Mouse (Mus musculus): ENCODE measurements around the gene Rimbp2. TPM values are rescaled to one million over a fixed set of nuclear protein-coding genes. Genes with fewer than 3 reads are reported as not detected.

The Rimbp2 gene
- total RNA-seq, 4 experiments from 2014 or later, result 5.3 to 12.5 (median 9.7) TPM

GRCm38 (mm10) chr5:128932776-128933175 lies 20.5 kb downstream of the Rimbp2 start:
- no peak for DNase-seq

- no peak for DNase-seq
Measured at GRCm38 (mm10) chr5:128925073-128925472, 28.2 kb downstream of the Rimbp2 start.

DNA sequence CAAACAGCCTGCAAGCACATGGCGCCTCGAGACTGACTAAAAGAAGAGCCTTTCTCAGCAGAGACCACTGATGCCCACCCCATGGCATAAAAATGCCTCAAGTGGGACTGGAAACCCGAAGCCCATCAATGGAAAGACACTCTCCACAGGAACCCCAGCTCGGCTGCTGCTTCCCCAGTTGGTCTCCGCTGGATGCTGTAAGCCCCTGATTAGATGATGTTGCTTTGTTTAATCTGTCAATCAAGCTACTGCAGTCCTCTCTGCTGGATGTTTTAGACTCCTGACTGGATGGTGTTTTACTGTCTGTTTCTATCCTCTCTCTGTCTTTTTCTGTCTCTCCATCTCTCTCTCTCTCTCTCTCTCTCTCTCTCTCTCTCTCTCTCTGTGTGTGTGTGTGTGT lies 33.2 kb downstream of the Rimbp2 start:
- DNase-seq, result no peak

DNA sequence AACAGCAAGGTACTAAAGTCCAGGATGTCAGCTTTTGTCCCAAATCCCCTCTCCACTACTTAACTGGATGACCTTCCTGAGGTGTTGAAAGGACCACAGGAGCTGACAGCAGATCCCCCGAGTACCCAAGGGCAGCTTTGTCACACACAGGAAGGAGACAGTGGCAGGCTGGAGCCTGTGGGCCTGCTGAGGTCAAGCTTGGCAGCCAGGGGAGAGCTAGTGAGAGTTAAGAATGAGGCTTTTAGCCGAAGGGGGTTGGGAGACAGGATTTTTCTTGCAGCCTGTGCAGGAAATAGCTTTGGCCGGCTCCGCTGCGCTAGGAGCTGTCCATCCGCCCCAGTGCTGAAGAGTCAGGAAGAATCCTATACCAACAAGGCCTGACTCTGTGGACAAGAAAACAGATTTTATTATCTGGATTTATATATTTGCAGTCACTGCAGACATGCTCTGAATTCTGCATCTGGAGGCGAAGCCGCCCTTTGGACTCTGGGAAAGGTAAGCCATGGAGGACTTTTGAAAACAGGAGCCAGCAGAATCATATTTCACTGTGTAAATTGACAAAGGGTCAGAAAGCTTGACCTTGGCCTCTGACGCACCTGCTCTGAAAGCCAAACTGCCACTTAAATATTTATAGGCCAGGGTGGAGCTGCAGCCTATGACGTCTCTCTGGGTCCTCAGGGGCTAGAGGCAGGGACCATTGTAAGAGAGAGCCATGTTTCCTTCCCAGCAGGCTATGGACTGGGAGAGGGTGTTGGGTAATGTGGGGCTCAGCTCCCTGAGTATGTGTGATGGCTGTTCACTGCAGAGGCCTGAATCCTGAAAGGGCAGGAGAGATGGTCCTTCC lies 35.9 kb downstream of the Rimbp2 start:
- peak; percentile 18 for DNase-seq

- DNase-seq, result no peak
Measured at GRCm38 (mm10) chr5:128913820-128914219, 39.5 kb downstream of the Rimbp2 start.

DNA sequence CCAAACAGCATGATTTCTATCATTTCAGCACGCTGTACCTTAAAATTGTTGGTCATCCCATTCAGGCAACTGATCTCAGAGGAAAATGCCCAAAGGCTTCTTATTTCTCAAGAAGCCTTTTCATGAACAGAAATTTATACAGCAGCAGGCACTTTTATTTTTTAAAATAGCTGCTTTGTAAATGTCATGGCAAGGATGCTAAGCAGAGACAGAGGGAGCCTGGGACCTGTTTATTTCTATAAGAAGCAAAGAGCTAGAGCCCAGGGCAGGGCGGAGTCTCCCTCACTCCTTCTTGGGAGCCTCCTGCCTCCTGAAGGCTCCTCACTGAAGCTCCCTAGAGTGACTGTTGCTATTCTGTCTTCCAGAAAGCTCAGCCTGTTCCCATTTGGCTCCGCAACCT lies 40.9 kb downstream of the Rimbp2 start:
- no peak for DNase-seq

GRCm38 (mm10) chr5:128911593-128911992 lies 41.7 kb downstream of the Rimbp2 start:
- DNase-seq, result no peak

GRCm38 (mm10) chr5:128904113-128904512 lies 49.2 kb downstream of the Rimbp2 start:
- peak; percentile 8 for DNase-seq

DNA sequence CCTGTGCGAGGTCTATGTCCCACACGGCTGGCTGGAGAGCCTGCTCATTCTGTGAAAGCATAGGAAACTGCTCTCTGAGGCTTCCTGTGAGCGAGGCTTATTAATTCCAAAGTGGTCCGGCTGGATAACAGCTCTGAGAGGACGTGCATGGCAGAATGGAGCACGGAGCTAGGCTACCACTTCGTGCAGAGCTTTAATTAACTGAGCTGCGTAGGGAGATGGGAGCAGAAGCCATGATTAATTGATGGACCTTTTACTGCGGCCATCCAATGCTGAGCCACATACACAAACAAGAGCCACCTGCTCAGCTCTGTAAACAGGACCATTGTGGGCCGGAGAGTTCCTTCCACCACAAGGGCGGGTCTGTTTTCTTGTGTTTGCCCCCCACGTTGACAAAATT lies 50.2 kb downstream of the Rimbp2 start:
- DNase-seq, result no peak

- DNase-seq, result no peak
Measured at GRCm38 (mm10) chr5:128899971-128900370, 53.3 kb downstream of the Rimbp2 start.

DNA sequence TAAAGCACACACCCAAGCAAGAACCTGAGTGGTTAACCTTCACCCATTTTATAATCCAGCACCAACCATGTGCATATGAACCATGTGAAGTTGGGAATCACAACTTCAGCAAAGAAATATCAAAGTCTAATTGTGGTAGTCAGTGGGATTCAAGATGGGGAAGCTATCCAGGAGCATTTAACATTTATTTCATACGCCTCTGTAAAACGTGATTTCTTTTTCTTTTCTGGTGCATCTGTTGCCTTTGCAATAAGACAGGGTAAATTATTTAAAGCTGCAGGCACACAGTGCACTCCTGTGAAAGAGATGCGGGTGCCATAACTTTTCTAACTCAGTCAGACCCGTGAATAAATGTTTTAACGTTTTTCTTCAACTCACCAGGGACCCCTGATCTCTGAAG lies 58.4 kb downstream of the Rimbp2 start:
- no peak for DNase-seq

GRCm38 (mm10) chr5:128887546-128887945 lies 65.7 kb downstream of the Rimbp2 start:
- no peak for DNase-seq

GRCm38 (mm10) chr5:128884320-128884719 lies 69.0 kb downstream of the Rimbp2 start:
- DNase-seq, result no peak

- no peak for DNase-seq
Measured at GRCm38 (mm10) chr5:128879092-128879491, 74.2 kb downstream of the Rimbp2 start.

DNA sequence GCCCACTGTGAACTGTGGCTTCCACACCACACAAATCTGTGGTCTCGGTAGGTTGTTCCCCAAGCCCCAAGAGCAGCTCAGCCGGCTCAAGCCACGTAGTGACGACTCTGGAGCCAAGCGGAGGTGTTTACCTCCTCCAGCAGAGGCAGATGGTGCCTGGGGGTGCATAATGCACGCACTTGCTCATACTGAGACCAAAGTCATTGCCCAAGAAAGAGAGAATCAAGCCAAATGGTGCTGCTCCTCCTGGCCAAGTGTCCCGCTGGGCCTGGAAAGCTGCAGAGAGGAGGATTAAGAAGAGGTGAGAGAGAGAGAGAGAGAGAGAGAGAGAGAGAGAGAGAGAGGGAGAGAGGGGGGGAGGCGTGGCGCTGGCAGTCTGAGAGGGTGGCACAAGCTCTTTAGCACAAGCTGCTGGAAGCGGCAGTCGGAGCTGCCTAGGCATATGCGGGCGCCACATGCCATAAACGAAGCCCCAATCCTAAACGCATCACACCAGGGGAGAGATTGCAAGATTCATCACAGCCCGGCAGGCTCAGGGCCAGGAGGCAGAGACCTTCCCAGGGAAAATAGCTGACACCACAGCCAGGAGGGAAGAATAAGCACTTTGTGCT lies 75.8 kb downstream of the Rimbp2 start:
- no peak for DNase-seq

GRCm38 (mm10) chr5:128871706-128872105 lies 81.6 kb downstream of the Rimbp2 start:
- DNase-seq, result no peak

DNA sequence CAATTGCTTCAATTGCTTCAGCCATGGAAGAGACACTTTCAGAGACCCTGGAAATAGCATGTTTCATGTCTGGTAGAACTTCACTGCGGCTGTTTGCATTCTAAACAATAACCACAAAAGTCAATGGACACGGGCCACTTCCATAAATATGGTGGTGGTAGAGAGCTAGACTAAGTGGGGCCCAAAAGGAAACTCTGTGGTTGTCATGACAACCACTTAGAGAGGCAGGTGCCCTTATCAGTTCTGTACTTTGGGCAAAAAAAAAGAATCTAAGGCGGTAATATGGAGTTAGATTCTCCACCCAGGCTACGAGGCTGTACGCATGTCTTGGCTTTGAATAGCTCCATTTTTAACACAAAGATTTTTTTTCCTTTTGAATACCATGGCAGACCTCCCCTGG lies 86.5 kb downstream of the Rimbp2 start:
- DNase-seq, result no peak

- DNase-seq, result no peak
Measured at GRCm38 (mm10) chr5:128866291-128866690, 87.0 kb downstream of the Rimbp2 start.

DNA sequence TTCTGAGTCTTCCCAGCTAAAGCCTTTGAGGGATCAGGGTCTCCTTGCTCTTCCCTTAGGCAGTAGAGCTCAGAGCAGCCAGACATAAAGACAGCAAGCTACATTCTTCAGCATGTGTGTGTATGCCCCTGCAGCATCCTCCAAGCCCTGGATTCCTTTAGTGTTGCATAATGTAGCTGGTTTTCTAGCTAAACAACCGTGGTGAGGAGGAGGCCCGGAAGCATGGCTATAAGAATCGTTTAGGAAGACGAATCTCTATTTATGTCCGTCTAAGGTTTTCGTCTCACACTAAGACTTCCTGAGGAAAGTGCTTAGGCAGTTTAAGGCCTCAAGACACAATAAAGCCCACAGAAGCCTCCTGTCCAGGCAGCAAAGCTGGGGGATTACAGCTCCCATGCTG lies 89.8 kb downstream of the Rimbp2 start:
- no peak for DNase-seq

DNA sequence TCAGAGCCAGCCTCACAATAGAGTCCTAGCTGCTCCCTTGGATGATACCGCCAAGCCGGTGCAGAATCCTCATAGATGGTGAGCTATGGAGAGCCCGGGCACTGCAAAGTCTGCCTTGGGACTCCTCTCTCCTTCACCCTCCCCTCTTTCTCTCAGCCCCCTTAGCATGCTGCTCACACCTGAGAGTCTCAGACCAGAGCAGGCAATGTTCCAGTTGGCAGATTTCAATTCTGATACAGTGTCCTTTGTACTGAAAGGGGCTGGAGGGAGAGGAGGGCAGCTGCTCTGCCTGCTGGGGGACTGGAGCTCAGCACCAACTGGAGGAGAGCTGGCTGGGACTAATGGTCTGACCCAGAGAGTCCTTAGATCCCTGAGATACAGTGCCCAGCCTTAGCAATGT lies 92.4 kb downstream of the Rimbp2 start:
- no peak for DNase-seq

DNA sequence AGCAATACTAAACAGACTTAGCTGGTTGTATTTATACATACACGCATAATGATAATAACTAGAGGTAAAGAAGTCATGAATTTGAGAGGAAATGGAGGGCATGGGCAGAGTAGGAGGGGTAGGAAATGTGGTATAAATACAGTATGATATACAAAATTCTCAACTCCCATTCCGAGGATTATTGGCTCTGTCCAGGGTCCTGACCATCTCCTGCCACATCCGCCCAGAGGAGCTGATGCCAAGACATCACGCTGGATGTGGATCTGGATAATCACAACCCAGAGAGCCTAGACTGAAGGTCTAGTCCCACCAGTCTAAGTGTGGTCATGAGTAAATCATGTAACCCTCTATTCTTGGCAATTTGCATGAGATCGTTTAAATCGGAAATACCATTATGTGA lies 100.5 kb downstream of the Rimbp2 start:
- no peak for DNase-seq

DNA sequence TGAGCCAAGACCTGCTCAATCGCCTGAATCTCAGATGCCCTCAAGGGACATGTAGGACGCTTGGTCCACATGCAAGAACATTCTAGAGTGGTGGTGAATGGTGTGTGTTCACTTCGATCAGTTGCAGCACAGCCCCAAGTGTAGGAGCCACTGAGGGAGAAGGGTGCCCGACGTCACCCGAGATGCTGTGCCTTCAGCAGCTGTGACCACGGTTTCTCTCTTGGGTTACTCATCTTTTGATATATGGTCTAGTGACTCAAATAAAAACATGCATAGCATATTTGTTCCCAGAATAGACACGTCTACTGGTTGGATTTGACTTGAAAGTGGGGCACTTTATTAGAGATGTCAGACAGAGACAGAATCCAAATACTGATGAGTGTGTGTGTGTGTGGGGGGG lies 105.5 kb downstream of the Rimbp2 start:
- DNase-seq, result no peak

DNA sequence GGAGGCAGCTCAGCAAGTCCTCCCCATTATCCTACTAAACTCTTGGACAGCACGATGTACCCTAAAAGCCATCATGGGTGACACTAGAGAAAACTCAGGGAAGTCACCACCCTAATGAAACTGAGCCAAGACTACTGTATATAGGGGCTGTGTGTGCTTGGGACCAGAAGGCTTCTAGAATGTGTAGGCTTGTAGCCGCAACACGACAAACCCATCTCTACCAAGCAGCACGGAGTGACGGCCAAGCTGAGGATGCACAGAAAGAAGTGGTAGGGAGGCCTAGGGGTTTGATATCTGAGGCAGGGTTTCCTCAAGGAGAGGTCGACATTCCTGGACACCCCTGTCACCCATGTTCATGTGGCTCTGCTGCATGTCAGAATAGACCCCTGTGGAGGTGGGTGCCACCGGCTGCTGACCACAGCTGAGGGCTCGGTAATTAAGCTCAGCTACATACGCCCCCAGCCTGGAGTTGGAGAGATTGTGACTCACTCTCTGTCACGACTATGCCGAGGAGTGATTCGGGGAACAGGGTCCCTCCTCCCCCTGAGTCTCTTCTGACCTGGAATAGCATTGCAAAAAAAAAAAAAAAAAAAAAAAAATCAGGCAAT lies 106.7 kb downstream of the Rimbp2 start:
- DNase-seq, result no peak

DNA sequence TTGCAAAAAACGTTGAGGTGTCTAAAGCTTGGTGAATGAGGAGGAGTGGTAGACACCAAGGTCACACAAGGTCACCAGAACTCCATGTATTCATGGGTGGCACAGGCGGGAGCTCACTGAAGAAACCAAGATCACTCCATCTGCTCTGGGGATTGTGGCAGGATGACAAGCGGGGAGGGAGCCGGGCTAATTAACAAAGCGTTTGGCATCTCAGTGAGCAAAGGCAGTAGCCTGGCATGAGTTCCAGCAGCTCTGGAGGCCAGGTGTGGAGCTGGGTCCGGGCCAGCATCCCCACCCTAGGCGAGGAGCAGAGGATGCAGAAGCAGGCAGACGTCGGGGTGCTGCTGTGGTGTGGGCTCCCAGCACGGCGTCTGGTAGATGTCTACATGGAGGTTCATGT lies 108.3 kb downstream of the Rimbp2 start:
- no peak for DNase-seq
